Comparison of ENCODE assay signal across 12 mouse cellular contexts in genomic region chr4:125534991-125535401, GRCm38 (mm10). TPM values are rescaled to one million over a fixed set of nuclear protein-coding genes. Genes with fewer than 3 reads are reported as not detected.
DNase-seq lines count a peak whose midpoint lies in the region; ATAC-seq and TF ChIP-seq lines count a peak whose summit lies in the region.
"Had no signal": no experiment of that assay in that cellular context is flagged by ENCODE, and none has a peak within 500 bp of the region (broad histone marks: within the 10 kb centered on the region; RNA-seq: fewer than 3 reads in every experiment).

No protein-coding gene starts in this region.

- TF ChIP-seq POLR2A in kidney, adult 2 months (IDR thresholded peaks at IDR 0.05; ENCODE audit: low read depth, low read length), result no peak

- peak overlapping the region; percentile 84 for H3K27ac ChIP-seq in forebrain, embryonic 13.5 days
- no peak overlapping the region for H3K27ac ChIP-seq in limb, embryonic 10.5 days
- 0 out of 2 replicates have a peak overlapping the region, but pooled peaks have one; percentile 39 for H3K27ac ChIP-seq in neural tube, embryonic 11.5 days (ENCODE audit: low read depth, low read length)
- H3K27ac ChIP-seq in kidney, adult 2 months (ENCODE audit: insufficient read depth, low read depth, low read length), result no peak overlapping the region
- no peak overlapping the region for H3K27ac ChIP-seq in intestine, embryonic 16.5 days (ENCODE audit: low read length)
- H3K27ac ChIP-seq: kidney, embryonic 15.5 days had no signal

- ATAC-seq in forebrain, embryonic 13.5 days, result peak; percentile 93
- ATAC-seq in neural tube, embryonic 11.5 days (ENCODE audit: insufficient read depth, low FRiP score, low TSS enrichment), result peak; percentile 74
- ATAC-seq in intestine, embryonic 16.5 days, result no peak

- H3K4me1 ChIP-seq in forebrain, embryonic 13.5 days, result peaks cover 51% of the 10 kb centered on the region
- peaks cover 43% of the 10 kb centered on the region for H3K4me1 ChIP-seq in limb, embryonic 10.5 days
- peaks cover 22% of the 10 kb centered on the region for H3K4me1 ChIP-seq in neural tube, embryonic 11.5 days (ENCODE audit: control insufficient read depth, insufficient read depth, low read length)
- H3K4me1 ChIP-seq in kidney, adult 2 months (ENCODE audit: control insufficient read depth, insufficient read depth, low read length), result no peaks in the 10 kb centered on the region
- no peaks in the 10 kb centered on the region for H3K4me1 ChIP-seq in intestine, embryonic 16.5 days (ENCODE audit: control insufficient read depth, insufficient read depth, low read length)

- no peak overlapping the region for H3K4me3 ChIP-seq in forebrain, embryonic 13.5 days
- H3K4me3 ChIP-seq in limb, embryonic 10.5 days, result no peak overlapping the region
- no peak overlapping the region for H3K4me3 ChIP-seq in neural tube, embryonic 11.5 days (ENCODE audit: low read depth, low read length)
- H3K4me3 ChIP-seq in kidney, adult 2 months (ENCODE audit: insufficient read depth, low read depth, low read length), result no peak overlapping the region
- no peak overlapping the region for H3K4me3 ChIP-seq in intestine, embryonic 16.5 days (ENCODE audit: low read length)
- H3K4me3 ChIP-seq: kidney, embryonic 15.5 days had no signal

- H3K36me3 ChIP-seq in forebrain, embryonic 13.5 days (ENCODE audit: poor library complexity, severe bottlenecking), result no peaks in the 10 kb centered on the region
- no peaks in the 10 kb centered on the region for H3K36me3 ChIP-seq in limb, embryonic 10.5 days
- H3K36me3 ChIP-seq in neural tube, embryonic 11.5 days (ENCODE audit: control insufficient read depth, insufficient read depth, low read length), result no peaks in the 10 kb centered on the region
- no peaks in the 10 kb centered on the region for H3K36me3 ChIP-seq in kidney, adult 2 months (ENCODE audit: control insufficient read depth, insufficient read depth, low read length)
- no peaks in the 10 kb centered on the region for H3K36me3 ChIP-seq in intestine, embryonic 16.5 days (ENCODE audit: control insufficient read depth, insufficient read depth, low read length)
- H3K36me3 ChIP-seq: kidney, embryonic 15.5 days had no signal

- peak; percentile 34 for DNase-seq in brain, embryonic 18.5 days (ENCODE audit: low read depth, low spot score)
- peak; percentile 58 for DNase-seq in limb, embryonic 10.5 days (ENCODE audit: low spot score)
- peak; percentile 66 for DNase-seq in neural tube, embryonic 11.5 days (ENCODE audit: low spot score)
- no peak for DNase-seq in adipocyte (ENCODE audit: low spot score)
- no peak for DNase-seq in kidney, postnatal 14 days
- no peak for DNase-seq in kidney, adult 2 months
- DNase-seq: gastrocnemius, postnatal 14 days; lung, adult 18-20 months; right cerebral cortex, postnatal 14 days had no signal

- no peaks in the 10 kb centered on the region for H3K9me3 ChIP-seq in forebrain, embryonic 13.5 days (replicated peaks)
- H3K9me3 ChIP-seq in limb, embryonic 10.5 days (replicated peaks), result no peaks in the 10 kb centered on the region
- no peaks in the 10 kb centered on the region for H3K9me3 ChIP-seq in neural tube, embryonic 11.5 days (ENCODE audit: control insufficient read depth, low read length)
- H3K9me3 ChIP-seq in intestine, embryonic 16.5 days (ENCODE audit: control insufficient read depth, low read length), result no peaks in the 10 kb centered on the region
- H3K9me3 ChIP-seq: kidney, embryonic 15.5 days had no signal

- H3K27me3 ChIP-seq in forebrain, embryonic 13.5 days, result peaks cover 57% of the 10 kb centered on the region
- peaks cover 97% of the 10 kb centered on the region for H3K27me3 ChIP-seq in limb, embryonic 10.5 days (ENCODE audit: low read depth, poor library complexity, severe bottlenecking)
- H3K27me3 ChIP-seq in neural tube, embryonic 11.5 days (ENCODE audit: control insufficient read depth, insufficient read depth, low read length), result peaks cover 10% of the 10 kb centered on the region
- H3K27me3 ChIP-seq in kidney, adult 2 months (replicated peaks; ENCODE audit: control insufficient read depth, insufficient read depth, low read length), result no peaks in the 10 kb centered on the region
- H3K27me3 ChIP-seq in intestine, embryonic 16.5 days (replicated peaks; ENCODE audit: control insufficient read depth, insufficient read depth, low read length), result peaks cover 10% of the 10 kb centered on the region

- no peak overlapping the region; the same call in 1 of the 2 replicates for H3K9ac ChIP-seq in forebrain, embryonic 13.5 days
- no peak overlapping the region for H3K9ac ChIP-seq in neural tube, embryonic 11.5 days (ENCODE audit: low read length)
- H3K9ac ChIP-seq in intestine, embryonic 16.5 days (ENCODE audit: low read depth, low read length), result no peak overlapping the region
- H3K9ac ChIP-seq: kidney, embryonic 15.5 days had no signal

- H3K4me2 ChIP-seq in forebrain, embryonic 13.5 days, result peak overlapping the region; percentile 34
- H3K4me2 ChIP-seq in neural tube, embryonic 11.5 days (ENCODE audit: low read depth), result no peak overlapping the region
- H3K4me2 ChIP-seq in intestine, embryonic 16.5 days (ENCODE audit: low read depth, low read length), result no peak overlapping the region
- H3K4me2 ChIP-seq: kidney, embryonic 15.5 days had no signal

- WGBS in forebrain, embryonic 13.5 days, result 1% methylated on average over 11 of the region's 11 CpGs
- WGBS in limb, embryonic 10.5 days, result 6% methylated on average over 11 of the region's 11 CpGs
- WGBS in neural tube, embryonic 11.5 days, result 4% methylated on average over 11 of the region's 11 CpGs
- 11% methylated on average over 11 of the region's 11 CpGs for WGBS in kidney, adult 2 months
- 13% methylated on average over 11 of the region's 11 CpGs for WGBS in intestine, embryonic 16.5 days

- no peak for TF ChIP-seq CTCF in kidney, adult 2 months (conservative IDR thresholded peaks at IDR 0.05; ENCODE audit: insufficient read depth, insufficient read length, low read depth, low read length)

RNA-seq across cellular contexts. Expression of gene Grik3, which starts 44.5 kb away (rescaled TPM):
- 4.7 and 4.9 TPM in 2 replicates for polyA plus RNA-seq in forebrain, embryonic 13.5 days (2015; fragmentation: Nextera tagmentation; extraction: Ambion mirVana)
- 0.01 TPM in 1 of 2 replicates, not detected in the other for polyA plus RNA-seq in limb, embryonic 10.5 days (2016; fragmentation: Nextera tagmentation; extraction: Ambion mirVana)
- polyA plus RNA-seq in neural tube, embryonic 11.5 days (2014; fragmentation: Nextera tagmentation; extraction: Ambion mirVana), result 1.3 and 1.4 TPM in 2 replicates
- 0.09 and 0.12 TPM in 2 replicates for polyA plus RNA-seq in kidney, adult 2 months (2012; rRNA removed)
- 0.16 and 0.18 TPM in 2 replicates for polyA plus RNA-seq in intestine, embryonic 16.5 days (2015; fragmentation: Nextera tagmentation; extraction: Ambion mirVana)

Comparison
In these comparisons a context has a peak if more than half of its experiments do, and no peak if none do; other contexts are left out.
1. DNase-seq: peak in brain, embryonic 18.5 days (single experiment), limb, embryonic 10.5 days (single experiment) and neural tube, embryonic 11.5 days (single experiment); none in adipocyte (single experiment), kidney, postnatal 14 days (single experiment) and kidney, adult 2 months (single experiment).
2. H3K27ac ChIP-seq: peak in forebrain, embryonic 13.5 days (single experiment) and neural tube, embryonic 11.5 days (single experiment); none in limb, embryonic 10.5 days (single experiment), kidney, adult 2 months (single experiment) and intestine, embryonic 16.5 days (single experiment).